Mouse (Mus musculus) C2C12 (cell line): ENCODE results near the gene Fryl.

Experiments
- CEBPB ChIP-seq: IDR thresholded peaks from one replicate; pipeline ENCODE4 v1.6.1; 2011; ENCODE audit warnings: low read depth, mild to moderate bottlenecking, control low read depth, moderate library complexity
- CTCF ChIP-seq: IDR thresholded peaks from one replicate; pipeline ENCODE4 v1.5.1; 2011; ENCODE audit not compliant: control insufficient read depth, insufficient read depth, insufficient read length
- MYOD1 ChIP-seq: IDR thresholded peaks from one replicate; pipeline ENCODE4 v1.6.1; 2011; ENCODE audit warnings: low read depth; ENCODE audit not compliant: control insufficient read depth, insufficient read length
- MYOG ChIP-seq: IDR thresholded peaks from one replicate; pipeline ENCODE4 v1.6.1; 2011; ENCODE audit not compliant: control insufficient read depth, insufficient read length; ENCODE audit errors: extremely low read depth
- USF1 ChIP-seq: IDR thresholded peaks from one replicate; pipeline ENCODE4 v1.6.1; 2011; ENCODE audit warnings: low read depth, mild to moderate bottlenecking, control low read depth, moderate library complexity

GRCm38 (mm10) chr5:73061506-73062155, 194.8 kb downstream of the Fryl start:
- TF ChIP-seq CTCF (no peak), MYOG (no peak), USF1 (no peak), MYOD1 (no peak), CEBPB (no peak)
